Mouse (Mus musculus) limb, embryonic 15.5 days (tissue): Measurements from ENCODE around the gene Phlda3. TPM values are rescaled to one million over a fixed set of nuclear protein-coding genes. Genes with fewer than 3 reads are reported as not detected.
A peak's percentile ranks its signal among the peaks of the same experiment; 100 is the strongest.

Experiments
- ATAC-seq: fragments of 200-750 bp; cut with Nextera tagmentation; 2 replicates; pipeline ENCODE4 v1.8.0; 2017; ENCODE audit warnings: low read depth, moderate TSS enrichment; ENCODE audit not compliant: insufficient number of reproducible peaks, low FRiP score, low TSS enrichment
- H3K27ac ChIP-seq: fragments of 300-500 bp; sonication (generic); 2 replicates; pipeline ENCODE4 v1.5.1; 2015; ENCODE audit warnings: moderate library complexity, mild to moderate bottlenecking, inconsistent platforms
- H3K27me3 ChIP-seq: fragments of 300-500 bp; sonication (generic); 2 replicates; pipeline ENCODE4 v1.6.1; 2015; ENCODE audit warnings: inconsistent platforms
- H3K36me3 ChIP-seq: fragments of 300-500 bp; sonication (generic); 2 replicates; pipeline ENCODE4 v1.6.1; 2015; ENCODE audit warnings: inconsistent platforms
- H3K4me1 ChIP-seq: fragments of 300-500 bp; sonication (generic); 2 replicates; pipeline ENCODE4 v1.6.1; 2015; ENCODE audit warnings: inconsistent platforms
- H3K4me2 ChIP-seq: fragments of 300-500 bp; sonication (generic); 2 replicates; pipeline ENCODE4 v1.6.1; 2015; ENCODE audit warnings: mild to moderate bottlenecking, inconsistent platforms
- H3K4me3 ChIP-seq: fragments of 300-500 bp; sonication (generic); 2 replicates; pipeline ENCODE4 v1.5.1; 2015; ENCODE audit warnings: mild to moderate bottlenecking, inconsistent platforms
- H3K9ac ChIP-seq: fragments of 300-500 bp; sonication (generic); 2 replicates; pipeline ENCODE4 v1.6.1; 2015; ENCODE audit warnings: inconsistent platforms
- H3K9me3 ChIP-seq: fragments of 300-500 bp; sonication (generic); 2 replicates; pipeline ENCODE4 v1.6.1; 2016; ENCODE audit warnings: inconsistent platforms
- WGBS: fragments of 180-500 bp; shearing (Covaris S2); methylation state at CpG from one replicate; pipeline ENCODE4 v1.1.7; 2015; 5-methylcytosine and 5-hydroxymethylcytosine counted together
- polyA plus RNA-seq: library from polyadenylated mRNA; unstranded; fragments of >200 nt; fragmentation: Nextera tagmentation; extraction: Ambion mirVana; gene quantifications from 2 replicates; pipeline ENCODE4 v1.2.1, GENCODE M21; 2015

Phlda3 gene
- polyA plus RNA-seq, 1 experiment from 2014 or later, result 96.2 TPM

- 0 out of 2 replicates have a peak within 1 kb of the TSS, but pooled peaks have one; percentile 11 for H3K27ac ChIP-seq
- H3K4me1 ChIP-seq, result peaks cover 16% of the 10 kb centered on the region
- peaks cover 53% of the 10 kb centered on the region for H3K27me3 ChIP-seq
- H3K36me3 ChIP-seq, result no peaks in the 10 kb centered on the region
- peak within 1 kb of the TSS; percentile 37 for H3K9ac ChIP-seq
- ATAC-seq, result no peak
- under 1% methylated on average over 62 of the region's 63 CpGs for WGBS
- peak within 1 kb of the TSS; percentile 93 for H3K4me2 ChIP-seq
- H3K9me3 ChIP-seq, result no peaks in the 10 kb centered on the region
- peak within 1 kb of the TSS; percentile 53 for H3K4me3 ChIP-seq
Observed at GRCm38 (mm10) chr1:135818481-135819086, 52.7 kb downstream of the Phlda3 start, which contains the start of gene Lad1. Gene Lad1 (plus strand): TSS chr1:135818598.

Other genes with a start within 250 kb of the Phlda3 start
- 10.4 and 10.6 TPM in 2 replicates for gene Nav1, start 158.8 kb upstream of the Phlda3 start, polyA plus RNA-seq
- 89.7 and 104 TPM in 2 replicates for gene Csrp1, start 46.1 kb upstream of the Phlda3 start, polyA plus RNA-seq
- gene Tnni1, start 13.3 kb downstream of the Phlda3 start, polyA plus RNA-seq, result 231 and 577 TPM in 2 replicates
- 63.8 and 67.8 TPM in 2 replicates for gene Lad1, start 52.5 kb downstream of the Phlda3 start, polyA plus RNA-seq
- 87.0 and 226 TPM in 2 replicates for gene Tnnt2, start 70.2 kb downstream of the Phlda3 start, polyA plus RNA-seq
- gene Pkp1, start 153.1 kb downstream of the Phlda3 start, polyA plus RNA-seq, result 72.6 and 89.7 TPM in 2 replicates
- gene Igfn1, start 240.2 kb downstream of the Phlda3 start, polyA plus RNA-seq, result 0.09 and 0.14 TPM in 2 replicates
- gene Tmem9, start 242.0 kb downstream of the Phlda3 start, polyA plus RNA-seq, result 176 and 178 TPM in 2 replicates